Mouse (Mus musculus) left cerebral cortex, adult 2 months (tissue): ENCODE measurements at regions not wholly inside any gene's neighbourhood (a gene's known extent, or its start where the extent isn't known, plus 50 kb on each side); places are given as distances from the start of the nearest gene placed in this dataset.

ENCODE experiments used
- DNase-seq, 2 experiments: peaks; one replicate each; pipeline ENCODE4 v3.0.0; 2021 to 2022; ENCODE audit warnings: low spot score in 2 of 2, mixed read lengths in 1 of 2; ENCODE audit errors: extremely low spot score in 1 of 2
- H3K27ac ChIP-seq: fragments of 200-600 bp; 2 replicates; pipeline ENCODE4 v1.8.1; 2022
- H3K4me3 ChIP-seq: fragments of 200-600 bp; 2 replicates; pipeline ENCODE4 v1.8.1; 2022
- CTCF ChIP-seq: fragments of 200-600 bp; IDR thresholded peaks from 2 replicates; pipeline ENCODE4 v1.8.1; 2022; ENCODE audit warnings: antibody characterized with exemption, mild to moderate bottlenecking, moderate library complexity
- intact Hi-C: fragments of 180-260 bp; cut with DNase I; formaldehyde crosslinking; loops from one replicate; pipeline ENCODE4 v1.15.1; 2025

DNA sequence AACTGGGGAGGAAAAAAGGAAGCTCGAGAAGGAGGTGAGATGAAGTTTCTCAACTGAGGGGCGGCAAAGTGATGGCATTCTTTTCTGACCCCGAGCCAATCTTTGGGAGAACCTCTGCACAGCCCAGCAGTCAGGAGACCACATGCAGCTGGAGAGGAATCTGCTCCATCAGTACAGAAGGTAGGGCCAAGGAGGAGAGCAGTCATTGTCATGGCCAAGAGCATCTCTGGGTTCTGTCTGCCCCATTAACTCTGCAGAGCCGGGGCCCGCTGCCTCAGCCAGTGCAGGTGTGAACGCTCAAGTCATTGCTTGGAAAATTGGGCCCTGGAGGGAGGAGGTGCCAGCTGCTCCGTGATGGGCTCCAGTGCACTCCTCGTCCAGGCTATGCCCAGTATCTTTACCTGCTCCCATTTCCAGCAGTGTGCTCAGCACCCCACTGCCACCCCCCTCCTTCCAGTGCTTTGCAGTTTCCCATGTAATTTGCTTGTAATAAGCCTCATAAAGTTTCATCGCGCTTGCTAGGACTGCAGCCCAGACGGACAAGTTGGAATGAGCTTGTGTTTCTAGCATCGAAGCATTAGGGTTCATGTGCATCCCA lies 162.1 kb downstream of the Brinp2 start:
- Histone ChIP-seq H3K27ac (no peak overlapping the region), H3K4me3 (no peak overlapping the region)
- intact Hi-C loops, result loop anchor here (2.0 to 5.0 kb wide), 2 partner anchors 67 to 639 kb away; no protein-coding TSS in a partner anchor
- TF ChIP-seq CTCF, result no peak
- no peak for DNase-seq
